Mouse (Mus musculus) thymus, postnatal 10 days (tissue): Measurements from ENCODE around the gene Cfap65.
A peak's percentile ranks its signal among the peaks of the same experiment; 100 is the strongest.

Experiments
- DNase-seq, 2 experiments: peaks; one replicate each; pipeline ENCODE4 v3.0.0; 2021; ENCODE audit warnings: low spot score in 2 of 2

Gene Cfap65

GRCm38 (mm10) chr1:74882055-74882734 lies 53.2 kb downstream of the Cfap65 start:
- no peak for DNase-seq

DNA sequence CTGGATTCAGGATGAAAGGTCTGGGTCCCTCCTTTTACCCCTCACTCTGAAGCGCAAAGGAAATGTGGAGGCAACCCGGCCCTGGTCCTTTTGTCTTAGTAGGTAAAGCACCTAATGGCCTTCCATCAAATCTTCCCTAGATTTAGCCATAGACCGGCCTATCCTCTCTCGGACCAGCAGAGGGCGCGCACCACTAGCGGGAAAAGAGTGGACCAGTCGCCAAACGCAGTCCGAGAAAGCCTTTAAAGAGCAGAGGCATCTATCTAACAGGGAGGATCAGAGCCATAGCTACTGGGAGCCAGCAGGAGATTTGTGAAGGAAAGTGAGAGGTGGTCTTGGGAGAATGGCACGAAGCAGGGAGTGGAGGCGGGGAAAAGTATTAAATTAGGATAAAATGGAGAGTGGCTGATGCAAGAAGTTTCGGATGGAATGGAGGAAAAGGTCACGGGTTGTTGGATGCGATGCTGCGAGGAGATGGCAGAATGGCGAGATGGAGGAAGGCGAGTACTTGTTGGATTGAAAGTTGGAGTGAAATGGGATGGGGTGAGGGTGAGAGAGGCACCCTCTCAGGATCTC lies 54.5 kb downstream of the Cfap65 start:
- peak in 1 of 2 experiments; percentile 36 for DNase-seq

GRCm38 (mm10) chr1:74877199-74877598 lies 58.2 kb downstream of the Cfap65 start:
- DNase-seq = no peak

DNA sequence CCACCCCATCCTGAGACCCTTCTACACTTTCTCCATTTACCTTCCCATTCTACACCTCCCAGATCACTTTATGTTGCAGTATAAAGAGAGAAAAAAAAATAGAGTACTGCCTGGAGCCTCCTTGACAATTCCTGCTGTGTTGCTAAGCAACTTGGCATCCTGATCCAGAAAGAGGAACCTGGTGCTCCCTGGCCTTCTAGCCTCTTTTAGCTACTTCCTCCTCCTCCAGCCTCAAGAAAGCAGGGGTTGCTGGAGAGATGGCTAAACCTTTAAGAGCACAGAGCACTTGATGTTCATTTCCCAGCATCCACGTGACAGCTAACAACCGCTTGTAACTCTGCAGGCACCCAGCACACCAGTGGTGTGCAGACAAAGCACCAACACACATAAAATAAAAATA lies 63.2 kb downstream of the Cfap65 start:
- no peak for DNase-seq

- no peak for DNase-seq
Measured at GRCm38 (mm10) chr1:74861783-74862182, 73.6 kb downstream of the Cfap65 start.

DNA sequence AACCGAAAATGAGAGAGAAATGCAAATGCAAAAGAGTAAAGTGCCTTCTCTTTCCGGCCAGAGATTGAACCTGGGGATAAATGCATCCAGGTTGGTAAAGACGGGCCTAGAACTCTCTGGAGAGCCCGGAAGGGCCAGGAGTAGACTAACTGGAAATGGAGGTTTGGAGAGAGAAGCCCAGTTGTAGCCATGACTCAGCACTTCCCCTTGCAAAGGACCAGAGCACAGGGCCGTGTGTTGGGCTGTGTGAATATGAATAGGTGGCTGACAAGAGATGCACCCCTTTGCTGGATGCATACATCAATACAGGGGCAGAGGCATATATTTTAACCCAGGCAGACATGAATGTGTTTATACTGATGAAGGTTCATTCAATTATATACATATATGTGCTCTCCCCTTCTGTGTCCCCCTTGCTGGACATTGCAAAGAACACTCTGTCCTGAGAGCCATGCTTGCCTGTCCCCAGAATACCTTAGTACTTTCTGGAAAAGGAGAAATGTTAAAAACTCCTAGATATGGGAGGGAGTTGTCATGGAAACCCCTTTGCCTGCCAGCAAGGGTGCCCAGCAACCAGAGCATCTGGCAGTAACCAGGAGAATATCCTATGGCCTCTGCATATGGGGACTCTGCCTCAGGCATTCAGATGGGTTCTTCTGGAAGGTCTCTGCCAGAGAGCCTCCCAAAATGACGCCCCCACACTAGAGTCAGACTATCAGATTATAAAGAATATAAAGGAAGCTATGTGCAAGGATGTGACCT lies 76.0 kb downstream of the Cfap65 start:
- DNase-seq = no peak

- DNase-seq = no peak
Measured at GRCm38 (mm10) chr1:74858805-74859204, 76.6 kb downstream of the Cfap65 start.

DNA sequence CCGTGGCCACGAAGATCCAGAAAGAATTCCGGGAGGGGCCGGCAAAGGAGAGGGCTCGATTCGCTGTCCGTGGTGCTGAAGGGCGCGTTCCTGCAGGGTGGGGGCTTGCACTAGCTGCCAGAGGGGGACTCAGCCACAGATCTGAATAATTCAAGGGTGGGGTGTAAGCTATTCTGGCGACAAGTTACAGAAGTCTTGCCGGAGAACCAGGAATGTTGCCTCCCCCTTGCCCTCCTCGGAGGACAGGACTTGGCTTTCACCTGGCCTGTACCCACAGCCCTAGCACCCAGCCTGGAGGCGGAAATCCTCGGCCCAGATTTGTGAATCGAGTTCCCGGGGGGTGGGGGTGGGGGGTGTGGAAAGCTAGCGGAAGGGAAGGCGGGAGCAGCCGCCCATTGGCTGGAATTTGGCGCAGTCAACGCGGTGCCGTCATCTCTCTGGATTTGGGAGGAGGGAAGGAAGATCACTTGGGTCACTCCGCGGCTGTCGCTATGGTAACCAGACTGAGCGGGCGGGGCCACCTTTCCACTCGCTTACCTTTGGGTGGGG lies 77.2 kb downstream of the Cfap65 start:
- DNase-seq = peak in 1 of 2 experiments; percentile 38

GRCm38 (mm10) chr1:74857677-74858076 lies 77.7 kb downstream of the Cfap65 start:
- DNase-seq = no peak

GRCm38 (mm10) chr1:74857201-74857600 lies 78.2 kb downstream of the Cfap65 start:
- DNase-seq = no peak

- DNase-seq = no peak
Measured at GRCm38 (mm10) chr1:74856791-74857190, 78.6 kb downstream of the Cfap65 start.

DNA sequence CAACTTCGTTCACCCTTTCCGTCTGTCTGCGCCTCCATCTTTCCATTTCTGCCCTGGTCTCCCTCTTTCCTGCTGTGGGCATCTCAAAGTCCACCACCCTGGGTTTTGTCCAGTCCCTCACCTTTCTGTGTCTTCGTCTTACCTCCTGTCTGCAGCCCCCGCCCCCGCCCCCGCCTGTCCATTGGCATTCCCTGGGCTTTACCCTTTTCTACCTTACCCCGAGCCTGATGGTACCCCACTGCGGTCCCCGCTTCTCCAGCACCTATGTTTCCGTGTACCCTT lies 79.0 kb downstream of the Cfap65 start:
- no peak for DNase-seq

- DNase-seq = no peak
Measured at GRCm38 (mm10) chr1:74855651-74856438, 79.6 kb downstream of the Cfap65 start.

DNA sequence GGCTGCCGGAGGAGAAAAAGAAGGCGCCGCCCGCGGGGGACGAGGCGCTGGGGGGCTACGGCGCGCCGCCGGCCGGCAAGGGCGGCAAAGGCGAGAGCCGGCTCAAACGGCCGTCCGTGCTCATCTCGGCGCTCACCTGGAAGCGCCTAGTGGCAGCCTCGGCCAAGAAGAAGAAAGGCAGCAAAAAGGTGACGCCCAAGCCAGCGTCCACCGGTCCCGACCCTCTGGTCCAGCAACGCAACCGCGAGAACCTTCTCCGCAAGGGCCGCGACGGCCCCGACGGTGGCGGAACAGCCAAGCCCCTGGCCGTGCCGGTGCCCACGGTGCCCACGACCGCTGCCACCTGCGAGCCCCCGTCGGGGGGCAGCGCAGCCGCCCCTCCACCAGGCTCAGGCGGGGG lies 80.2 kb downstream of the Cfap65 start:
- no peak for DNase-seq

- DNase-seq = peak; percentile 64 to 78
Measured at GRCm38 (mm10) chr1:74854306-74855056, 80.9 kb downstream of the Cfap65 start, which contains the start of gene Cdk5r2. Gene Cdk5r2 (plus strand): TSS chr1:74854934.
